Mouse (Mus musculus) MEL (cell line): Measurements from ENCODE around the gene Aldh8a1.

Experiments
- BHLHE40 ChIP-seq: IDR thresholded peaks from 2 replicates; pipeline ENCODE4 v1.6.1; 2012; ENCODE audit warnings: low read depth, mild to moderate bottlenecking, inconsistent platforms, low read length, improper control_type of control experiment, borderline replicate concordance
- CHD2 ChIP-seq: IDR thresholded peaks from 2 replicates; pipeline ENCODE4 v1.6.1; 2011; ENCODE audit warnings: low read length, improper control_type of control experiment
- CTCF ChIP-seq, 3 experiments: IDR thresholded peaks in 2 of 3; conservative IDR thresholded peaks in 1 of 3; 2 replicates each; pipeline ENCODE4 v1.5.1; 2011 to 2012; ENCODE audit warnings: low read length in 3 of 3, low read depth in 2 of 3, mild to moderate bottlenecking in 2 of 3, improper control_type of control experiment in 1 of 3, inconsistent platforms in 1 of 3, mixed read lengths in 1 of 3, moderate library complexity in 1 of 3; ENCODE audit not compliant: control insufficient read depth in 1 of 3, insufficient read depth in 1 of 3, poor library complexity in 1 of 3, severe bottlenecking in 1 of 3
- EP300 ChIP-seq, 2 experiments: IDR thresholded peaks; 2 replicates each; pipeline ENCODE4 v1.6.1; 2011; ENCODE audit warnings: improper control_type of control experiment in 2 of 2, low read length in 2 of 2, low read depth in 1 of 2, mild to moderate bottlenecking in 1 of 2
- ETS1 ChIP-seq: IDR thresholded peaks from 2 replicates; pipeline ENCODE4 v1.6.1; 2012; ENCODE audit warnings: low read depth, mild to moderate bottlenecking, inconsistent platforms, low read length, improper control_type of control experiment, moderate library complexity
- HCFC1 ChIP-seq: IDR thresholded peaks from 2 replicates; pipeline ENCODE4 v1.6.1; 2012; ENCODE audit warnings: low read depth, mild to moderate bottlenecking, inconsistent platforms, low read length, improper control_type of control experiment, moderate library complexity
- POLR2A ChIP-seq, 2 experiments: IDR thresholded peaks; 2 replicates each; pipeline ENCODE4 v1.6.1; 2011 to 2012; ENCODE audit warnings: low read length in 2 of 2, mild to moderate bottlenecking in 2 of 2, control low read depth in 1 of 2, improper control_type of control experiment in 1 of 2, low read depth in 1 of 2, moderate library complexity in 1 of 2; ENCODE audit not compliant: control insufficient read depth in 1 of 2, insufficient read depth in 1 of 2, poor library complexity in 1 of 2
- POLR2AphosphoS2 ChIP-seq: IDR thresholded peaks from 2 replicates; pipeline ENCODE4 v1.6.1; 2011; ENCODE audit warnings: low read length, improper control_type of control experiment
- SMC3 ChIP-seq: IDR thresholded peaks from 2 replicates; pipeline ENCODE4 v1.6.1; 2011; ENCODE audit warnings: low read depth, low read length, improper control_type of control experiment
- TAL1 ChIP-seq: IDR thresholded peaks from 2 replicates; pipeline ENCODE4 v1.6.1; 2012; ENCODE audit warnings: mild to moderate bottlenecking, inconsistent platforms, low read length, moderate library complexity, mixed read lengths
- TBP ChIP-seq: IDR thresholded peaks from 2 replicates; pipeline ENCODE4 v1.8.0; 2011; ENCODE audit warnings: low read depth, low read length, improper control_type of control experiment
- ZMIZ1 ChIP-seq: IDR thresholded peaks from 2 replicates; pipeline ENCODE4 v1.6.1; 2012; ENCODE audit warnings: low read depth, mild to moderate bottlenecking, inconsistent platforms, low read length, improper control_type of control experiment, moderate library complexity

GRCm38 (mm10) chr10:21366471-21366870, 10.6 kb upstream of the Aldh8a1 start:
- TF ChIP-seq CTCF (IDR thresholded peaks at IDR 0.05 in 2 of 3, conservative IDR thresholded peaks at IDR 0.05 in 1 of 3; ENCODE audit: control insufficient read depth in 1 of 3, insufficient read depth in 1 of 3, low read depth in 2 of 3, low read length in 3 of 3, poor library complexity in 1 of 3, severe bottlenecking in 1 of 3), result no peak
- no peak for TF ChIP-seq POLR2A (IDR thresholded peaks at IDR 0.05; ENCODE audit: control insufficient read depth in 1 of 2, insufficient read depth in 1 of 2, low read depth in 1 of 2, low read length in 2 of 2, poor library complexity in 1 of 2)
- no peak for TF ChIP-seq BHLHE40
- no peak for TF ChIP-seq CHD2
- no peak for TF ChIP-seq TBP
- TF ChIP-seq POLR2AphosphoS2, result no peak
- no peak for TF ChIP-seq SMC3
- no peak for TF ChIP-seq ETS1
- no peak for TF ChIP-seq HCFC1
- no peak for TF ChIP-seq ZMIZ1
- no peak for TF ChIP-seq TAL1
- no peak for TF ChIP-seq EP300 (IDR thresholded peaks at IDR 0.05; ENCODE audit: low read depth in 1 of 2, low read length in 2 of 2)
